Mouse (Mus musculus): ENCODE data around the gene Clip4. TPM values are rescaled to one million over a fixed set of nuclear protein-coding genes. Genes with fewer than 3 reads are reported as not detected.
"Not testable (repeated sequence)": the region's sequence is repeated elsewhere in the genome, so short reads cannot be mapped to it uniquely, and the experiment has no call there.

Gene Clip4
- 15.1 and 15.3 TPM in 2 replicates for polyA plus RNA-seq (2015; fragmentation: Nextera tagmentation; extraction: Ambion mirVana)

DNA sequence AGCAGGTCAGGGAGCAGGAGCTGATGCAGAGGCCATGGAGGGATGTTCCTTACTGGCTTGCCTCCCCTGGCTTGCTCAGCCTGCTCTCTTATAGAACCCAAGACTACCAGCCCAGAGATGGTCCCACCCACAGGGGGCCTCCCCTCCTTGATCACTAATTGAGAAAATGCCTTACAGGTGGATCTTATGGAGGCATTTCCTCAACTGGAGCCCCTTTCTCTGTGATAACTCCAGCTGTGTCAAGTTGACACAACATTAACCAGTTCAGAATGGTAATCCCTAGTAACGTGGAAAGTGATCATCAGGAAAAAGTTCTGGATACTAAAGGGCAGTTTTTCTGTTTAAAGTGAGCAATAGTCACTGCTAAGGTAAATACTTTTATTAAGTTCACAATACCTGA, at the start of gene Clip4:
Gene Clip4, plus strand, starts transcription at position 301 of the 400 bp plus-strand sequence.
- not testable (repeated sequence) for ATAC-seq; H3K9ac ChIP-seq (ENCODE audit: low read depth, low read length); H3K27me3 ChIP-seq (replicated peaks; ENCODE audit: control insufficient read depth, insufficient read depth, low read length); H3K4me2 ChIP-seq (ENCODE audit: low read length); H3K4me3 ChIP-seq (ENCODE audit: low read length); H3K36me3 ChIP-seq (ENCODE audit: control insufficient read depth, insufficient read depth, low read length); H3K4me1 ChIP-seq (ENCODE audit: control insufficient read depth, insufficient read depth, low read depth, low read length); H3K9me3 ChIP-seq (ENCODE audit: control insufficient read depth, low read length); H3K27ac ChIP-seq (ENCODE audit: low read depth, low read length)
- WGBS: 82% methylated on average over 1 of the region's 1 CpGs

DNA sequence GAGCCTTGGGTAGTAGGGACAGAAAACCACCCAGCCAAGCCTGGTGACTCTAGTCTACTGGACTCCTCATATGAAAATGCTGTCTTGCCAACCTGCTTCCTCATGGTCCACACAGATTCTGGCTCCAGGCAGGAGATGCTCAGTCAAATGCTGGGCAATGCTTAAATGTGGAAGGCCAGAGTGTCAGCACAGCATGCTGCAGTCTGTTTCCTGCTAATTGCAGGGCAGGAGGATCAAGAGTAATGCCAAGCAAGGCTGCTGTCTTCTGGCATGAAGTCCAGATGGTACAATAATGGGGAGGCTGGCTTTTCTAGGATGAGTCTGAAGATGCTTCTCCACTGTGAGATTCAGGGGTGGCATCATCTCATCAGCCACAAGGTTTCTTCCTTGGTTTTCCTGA, 47.8 kb upstream of the Clip4 start:
- Histone ChIP-seq H3K4me2 (ENCODE audit: low read length) (no peak overlapping the region), H3K27me3 (replicated peaks; ENCODE audit: control insufficient read depth, insufficient read depth, low read length) (no peaks in the 10 kb centered on the region), H3K9me3 (ENCODE audit: control insufficient read depth, low read length) (no peaks in the 10 kb centered on the region), H3K4me3 (ENCODE audit: low read length) (no peak overlapping the region), H3K36me3 (ENCODE audit: control insufficient read depth, insufficient read depth, low read length) (no peaks in the 10 kb centered on the region), H3K9ac (ENCODE audit: low read depth, low read length) (no peak overlapping the region), H3K27ac (ENCODE audit: low read depth, low read length) (no peak overlapping the region), H3K4me1 (ENCODE audit: control insufficient read depth, insufficient read depth, low read depth, low read length) (no peaks in the 10 kb centered on the region)
- ATAC-seq: no peak

DNA sequence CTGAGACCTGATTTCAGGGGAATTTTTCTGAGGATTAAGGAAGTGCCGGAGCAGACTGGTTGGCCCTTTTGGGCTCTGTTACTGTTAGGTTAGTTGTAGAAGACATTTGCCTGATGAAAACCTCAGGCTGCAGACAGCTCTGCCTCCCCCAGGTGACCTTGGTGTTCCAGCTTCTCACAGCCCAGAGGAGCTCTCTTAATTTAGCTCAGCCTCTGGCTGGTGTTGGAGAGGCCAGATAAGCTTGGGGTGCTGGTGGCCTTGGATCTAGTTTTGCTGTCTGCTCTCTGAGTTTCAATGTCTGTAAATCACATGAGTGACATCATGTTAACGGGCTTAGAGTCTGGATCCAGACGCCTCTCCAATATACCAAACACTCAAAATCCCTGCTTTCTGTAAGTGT, 47.3 kb upstream of the Clip4 start:
- H3K4me1 ChIP-seq (ENCODE audit: control insufficient read depth, insufficient read depth, low read depth, low read length): no peaks in the 10 kb centered on the region
- no peaks in the 10 kb centered on the region for H3K9me3 ChIP-seq (ENCODE audit: control insufficient read depth, low read length)
- H3K4me3 ChIP-seq (ENCODE audit: low read length): no peak overlapping the region
- no peaks in the 10 kb centered on the region for H3K27me3 ChIP-seq (replicated peaks; ENCODE audit: control insufficient read depth, insufficient read depth, low read length)
- WGBS: 84% methylated on average over 3 of the region's 3 CpGs
- H3K27ac ChIP-seq (ENCODE audit: low read depth, low read length): no peak overlapping the region
- no peak overlapping the region for H3K4me2 ChIP-seq (ENCODE audit: low read length)
- no peak for ATAC-seq
- H3K9ac ChIP-seq (ENCODE audit: low read depth, low read length): no peak overlapping the region
- H3K36me3 ChIP-seq (ENCODE audit: control insufficient read depth, insufficient read depth, low read length): no peaks in the 10 kb centered on the region

DNA sequence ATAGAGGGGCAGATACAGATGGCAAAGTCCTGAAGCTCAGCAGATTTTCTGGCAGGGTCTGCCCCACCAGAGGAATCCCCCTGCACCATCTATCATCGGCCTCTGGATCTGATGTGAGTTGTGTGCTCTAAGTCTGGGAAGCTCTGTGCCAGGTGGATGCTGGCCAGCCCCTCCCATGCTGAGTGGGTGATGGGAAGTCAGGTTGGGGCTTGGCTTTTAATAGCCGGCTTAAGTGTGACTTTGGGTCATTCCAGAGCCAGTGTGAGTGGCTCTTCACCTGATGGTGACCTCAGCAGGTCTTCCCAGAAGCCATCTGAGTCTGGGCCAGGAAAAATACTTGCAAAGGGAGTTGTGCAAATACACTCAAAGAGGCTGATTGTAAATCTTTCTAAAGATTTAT, 37.6 kb upstream of the Clip4 start:
- no peak overlapping the region for H3K27ac ChIP-seq (ENCODE audit: low read depth, low read length)
- 81% methylated on average over 2 of the region's 2 CpGs for whole genome bisulfite sequencing

DNA sequence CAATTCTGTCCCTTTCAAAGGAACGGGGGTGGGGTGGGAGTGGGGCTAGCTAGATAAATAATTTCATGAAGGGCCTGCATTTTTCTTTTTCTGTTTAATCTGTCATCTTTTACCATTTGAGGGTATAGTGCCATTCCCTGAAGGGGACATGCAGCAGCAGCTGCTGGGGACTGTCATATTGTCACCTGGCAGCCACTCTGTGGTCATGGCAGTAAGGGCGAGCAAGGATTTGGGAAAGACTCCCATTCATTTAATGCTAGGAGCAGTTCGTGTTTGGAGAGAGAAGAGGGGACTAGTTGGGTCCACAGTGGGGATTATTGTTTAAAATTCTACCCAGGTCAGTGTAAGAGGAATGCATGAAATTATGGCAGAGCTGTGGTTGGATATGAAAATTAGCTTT, 31.8 kb upstream of the Clip4 start:
- H3K4me1 ChIP-seq (ENCODE audit: control insufficient read depth, insufficient read depth, low read depth, low read length): peaks cover 4% of the 10 kb centered on the region; the same call in 1 of the 2 replicates
- H3K9ac ChIP-seq (ENCODE audit: low read depth, low read length): no peak overlapping the region; the same call in 1 of the 2 replicates
- no peak overlapping the region for H3K4me2 ChIP-seq (ENCODE audit: low read length)
- no peaks in the 10 kb centered on the region for H3K27me3 ChIP-seq (replicated peaks; ENCODE audit: control insufficient read depth, insufficient read depth, low read length)
- no peak for ATAC-seq
- H3K4me3 ChIP-seq (ENCODE audit: low read length): no peak overlapping the region
- WGBS: 59% methylated on average over 3 of the region's 3 CpGs
- no peaks in the 10 kb centered on the region for H3K36me3 ChIP-seq (ENCODE audit: control insufficient read depth, insufficient read depth, low read length)
- H3K9me3 ChIP-seq (ENCODE audit: control insufficient read depth, low read length): no peaks in the 10 kb centered on the region
- H3K27ac ChIP-seq (ENCODE audit: low read depth, low read length): no peak overlapping the region

More for the DNA sequence above, 37.6 kb upstream of the Clip4 start:
- Histone ChIP-seq H3K9me3 (ENCODE audit: control insufficient read depth, low read length) (no peaks in the 10 kb centered on the region), H3K9ac (ENCODE audit: low read depth, low read length) (no peak overlapping the region), H3K36me3 (ENCODE audit: control insufficient read depth, insufficient read depth, low read length) (no peaks in the 10 kb centered on the region), H3K27me3 (replicated peaks; ENCODE audit: control insufficient read depth, insufficient read depth, low read length) (no peaks in the 10 kb centered on the region), H3K4me1 (ENCODE audit: control insufficient read depth, insufficient read depth, low read depth, low read length) (no peaks in the 10 kb centered on the region), H3K4me3 (ENCODE audit: low read length) (no peak overlapping the region), H3K4me2 (ENCODE audit: low read length) (no peak overlapping the region)
- no peak for ATAC-seq

DNA sequence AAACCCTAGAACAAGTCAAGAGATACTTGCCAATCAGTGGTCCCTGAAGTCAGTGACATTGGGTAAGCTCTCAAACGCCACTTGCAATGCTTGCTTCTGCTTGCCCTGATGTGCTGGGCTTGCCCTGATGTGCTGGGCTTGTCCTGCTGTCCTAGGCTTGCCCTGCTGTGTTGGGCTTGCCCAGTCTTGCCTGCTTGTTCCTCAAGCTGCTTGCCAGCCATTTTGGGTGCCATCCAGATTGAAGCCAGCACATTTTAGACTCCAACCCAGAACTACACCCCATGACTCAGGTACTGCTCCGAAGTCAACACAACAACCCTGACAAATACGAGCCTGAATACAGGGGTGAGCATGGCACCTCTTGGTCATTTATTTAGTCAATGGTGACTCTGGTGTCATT, 26.1 kb upstream of the Clip4 start:
- H3K9me3 ChIP-seq (ENCODE audit: control insufficient read depth, low read length): no peaks in the 10 kb centered on the region
- H3K27me3 ChIP-seq (replicated peaks; ENCODE audit: control insufficient read depth, insufficient read depth, low read length): no peaks in the 10 kb centered on the region
- no peak overlapping the region for H3K4me2 ChIP-seq (ENCODE audit: low read length)
- H3K4me3 ChIP-seq (ENCODE audit: low read length): no peak overlapping the region
- no peak for ATAC-seq
- H3K27ac ChIP-seq (ENCODE audit: low read depth, low read length): no peak overlapping the region
- no peaks in the 10 kb centered on the region; the same call in 1 of the 2 replicates for H3K4me1 ChIP-seq (ENCODE audit: control insufficient read depth, insufficient read depth, low read depth, low read length)
- H3K9ac ChIP-seq (ENCODE audit: low read depth, low read length): no peak overlapping the region
- 93% methylated on average over 3 of the region's 3 CpGs for WGBS
- no peaks in the 10 kb centered on the region for H3K36me3 ChIP-seq (ENCODE audit: control insufficient read depth, insufficient read depth, low read length)

DNA sequence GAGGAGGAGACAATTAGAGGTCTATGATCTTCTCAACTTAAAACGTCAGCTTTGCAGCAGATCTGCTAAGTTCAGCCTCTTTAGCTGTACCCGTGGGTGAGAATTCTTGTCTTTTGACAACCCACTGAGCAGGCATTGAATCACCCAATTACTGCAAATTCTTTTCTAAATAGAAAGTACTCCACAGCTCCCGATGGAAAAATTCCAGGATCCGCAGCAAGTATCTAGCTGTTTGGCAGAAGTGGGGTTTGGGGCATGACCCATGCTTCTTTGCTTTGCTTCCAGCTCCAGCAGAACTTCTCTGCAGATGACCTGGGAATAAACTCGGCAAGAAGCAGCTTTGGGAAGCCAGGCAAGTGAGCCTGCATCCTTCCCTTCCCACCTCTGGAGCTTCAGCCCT, 25.3 kb upstream of the Clip4 start:
- ATAC-seq: no peak
- Histone ChIP-seq H3K9ac (ENCODE audit: low read depth, low read length) (no peak overlapping the region), H3K4me1 (ENCODE audit: control insufficient read depth, insufficient read depth, low read depth, low read length) (no peaks in the 10 kb centered on the region; the same call in 1 of the 2 replicates), H3K27ac (ENCODE audit: low read depth, low read length) (no peak overlapping the region), H3K27me3 (replicated peaks; ENCODE audit: control insufficient read depth, insufficient read depth, low read length) (no peaks in the 10 kb centered on the region), H3K36me3 (ENCODE audit: control insufficient read depth, insufficient read depth, low read length) (no peaks in the 10 kb centered on the region), H3K9me3 (ENCODE audit: control insufficient read depth, low read length) (no peaks in the 10 kb centered on the region), H3K4me2 (ENCODE audit: low read length) (no peak overlapping the region), H3K4me3 (ENCODE audit: low read length) (no peak overlapping the region)
- 23% methylated on average over 5 of the region's 5 CpGs for WGBS

DNA sequence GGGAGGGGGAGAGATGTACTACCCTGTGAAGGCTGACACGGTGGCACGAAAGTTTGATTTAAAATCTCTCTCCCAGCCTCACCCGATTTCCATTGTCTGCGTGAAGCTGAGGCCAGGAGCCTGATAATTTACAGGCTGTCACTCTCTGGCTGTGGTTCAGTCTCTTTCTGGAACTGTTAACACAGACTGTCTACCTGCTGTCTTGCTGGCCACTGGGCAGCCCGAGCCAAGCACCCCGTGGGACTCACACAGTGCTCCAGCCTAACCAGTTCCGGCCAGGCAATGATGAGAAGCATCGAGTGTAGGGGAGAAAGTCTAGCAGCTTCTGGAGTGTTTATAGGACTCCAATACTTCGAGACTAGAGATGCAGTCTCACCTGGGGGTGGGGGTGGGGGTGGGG, 22.2 kb upstream of the Clip4 start:
- H3K4me1 ChIP-seq (ENCODE audit: control insufficient read depth, insufficient read depth, low read depth, low read length): no peaks in the 10 kb centered on the region; the same call in 1 of the 2 replicates
- H3K4me2 ChIP-seq (ENCODE audit: low read length): no peak overlapping the region
- H3K4me3 ChIP-seq (ENCODE audit: low read length): no peak overlapping the region
- no peaks in the 10 kb centered on the region for H3K36me3 ChIP-seq (ENCODE audit: control insufficient read depth, insufficient read depth, low read length)
- no peaks in the 10 kb centered on the region for H3K9me3 ChIP-seq (ENCODE audit: control insufficient read depth, low read length)
- WGBS: 61% methylated on average over 9 of the region's 9 CpGs
- ATAC-seq: peak; percentile 63; the same call in 1 of the 2 replicates
- H3K27ac ChIP-seq (ENCODE audit: low read depth, low read length): no peak overlapping the region
- no peaks in the 10 kb centered on the region for H3K27me3 ChIP-seq (replicated peaks; ENCODE audit: control insufficient read depth, insufficient read depth, low read length)
- H3K9ac ChIP-seq (ENCODE audit: low read depth, low read length): no peak overlapping the region

DNA sequence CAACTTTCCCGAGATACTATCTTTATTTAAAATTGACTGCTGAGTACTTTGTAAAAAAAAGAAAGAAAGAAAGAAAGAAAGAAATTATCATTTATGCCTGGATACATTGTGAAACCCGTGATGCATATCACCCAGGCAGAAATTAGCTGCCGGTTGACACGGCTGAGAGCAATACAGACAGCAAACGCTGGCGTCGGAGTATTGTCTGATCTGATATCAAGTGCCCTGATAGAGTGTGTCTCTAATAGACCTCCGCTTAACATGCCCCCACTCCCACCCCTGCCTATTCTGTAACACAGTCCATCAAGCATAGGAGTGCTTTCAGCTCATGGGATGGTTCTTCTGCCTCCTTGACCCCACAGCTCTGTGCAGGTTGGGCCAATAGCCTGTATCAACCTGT, 20.7 kb upstream of the Clip4 start:
- Histone ChIP-seq H3K36me3 (ENCODE audit: control insufficient read depth, insufficient read depth, low read length) (no peaks in the 10 kb centered on the region), H3K4me3 (ENCODE audit: low read length) (no peak overlapping the region), H3K27ac (ENCODE audit: low read depth, low read length) (no peak overlapping the region), H3K27me3 (replicated peaks; ENCODE audit: control insufficient read depth, insufficient read depth, low read length) (no peaks in the 10 kb centered on the region), H3K4me2 (ENCODE audit: low read length) (no peak overlapping the region), H3K4me1 (ENCODE audit: control insufficient read depth, insufficient read depth, low read depth, low read length) (no peaks in the 10 kb centered on the region; the same call in 1 of the 2 replicates), H3K9me3 (ENCODE audit: control insufficient read depth, low read length) (no peaks in the 10 kb centered on the region), H3K9ac (ENCODE audit: low read depth, low read length) (no peak overlapping the region)
- 55% methylated on average over 8 of the region's 8 CpGs for WGBS
- no peak for ATAC-seq

DNA sequence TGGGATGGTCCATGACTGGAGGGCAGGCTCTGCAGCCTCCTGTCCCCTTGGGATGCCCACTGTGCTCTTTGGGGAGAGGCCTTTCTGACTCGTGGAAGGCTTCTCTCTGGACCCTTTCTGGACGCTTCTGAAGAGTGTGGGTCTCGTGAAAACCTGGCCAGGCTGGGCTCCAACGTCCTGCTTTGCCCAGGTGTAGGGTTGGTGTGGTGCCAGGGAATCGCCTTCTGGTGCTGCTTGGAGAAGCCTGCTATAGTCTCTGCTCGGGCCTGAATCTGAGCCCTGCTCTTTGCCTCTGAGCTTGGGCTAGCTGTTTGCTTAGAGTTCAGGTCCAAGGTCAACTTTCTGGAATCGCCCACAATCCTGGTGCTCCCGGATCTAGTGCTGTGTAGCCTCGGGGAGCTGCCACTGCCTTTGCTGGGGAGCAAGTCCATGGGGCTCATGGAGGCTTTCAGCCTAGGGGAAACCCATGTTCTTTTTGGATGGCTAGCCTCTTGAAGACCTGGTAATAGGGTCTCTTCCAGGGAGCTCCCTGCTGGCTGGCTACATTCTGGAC, 18.6 kb upstream of the Clip4 start:
- no peaks in the 10 kb centered on the region; the same call in 1 of the 2 replicates for H3K4me1 ChIP-seq (ENCODE audit: control insufficient read depth, insufficient read depth, low read depth, low read length)
- no peak overlapping the region for H3K4me2 ChIP-seq (ENCODE audit: low read length)
- ATAC-seq: no peak
- H3K9me3 ChIP-seq (ENCODE audit: control insufficient read depth, low read length): no peaks in the 10 kb centered on the region
- H3K27ac ChIP-seq (ENCODE audit: low read depth, low read length): no peak overlapping the region
- WGBS: 82% methylated on average over 9 of the region's 9 CpGs
- no peak overlapping the region for H3K9ac ChIP-seq (ENCODE audit: low read depth, low read length)
- H3K4me3 ChIP-seq (ENCODE audit: low read length): no peak overlapping the region
- no peaks in the 10 kb centered on the region for H3K36me3 ChIP-seq (ENCODE audit: control insufficient read depth, insufficient read depth, low read length)
- no peaks in the 10 kb centered on the region for H3K27me3 ChIP-seq (replicated peaks; ENCODE audit: control insufficient read depth, insufficient read depth, low read length)

All from hindbrain, embryonic 16.5 days (tissue).